Mouse (Mus musculus): ENCODE results near the gene Catsper2. TPM values are rescaled to one million over a fixed set of nuclear protein-coding genes. Genes with fewer than 3 reads are reported as not detected.
A peak's percentile ranks its signal among the peaks of the same experiment; 100 is the strongest.

The Catsper2 gene
- 6.6 and 6.8 TPM in 2 replicates for polyA plus RNA-seq (2012; rRNA removed)

- TF ChIP-seq CTCF (IDR thresholded peaks at IDR 0.05; ENCODE audit: borderline replicate concordance, extremely low read depth, insufficient read depth, insufficient read length) (0 out of 2 replicates have a peak, but pooled peaks have one; percentile 11), POLR2A (IDR thresholded peaks at IDR 0.05; ENCODE audit: borderline replicate concordance, extremely low read depth, insufficient read depth, insufficient read length, poor library complexity, severe bottlenecking) (peak; percentile 95)
- DNase-seq (ENCODE audit: low read depth), result peak; percentile 99
These were observed at the start of gene Catsper2, which contains the start of gene Pdia3 for GRCm38 (mm10) chr2:121413387-121414042. Gene Catsper2 (minus strand): TSS chr2:121413792. Gene Pdia3 (plus strand): TSS chr2:121413775.

GRCm38 (mm10) chr2:121460071-121460470 is 46.5 kb upstream of the Catsper2 start:
- no peak for DNase-seq (ENCODE audit: low read depth)
- TF ChIP-seq CTCF (IDR thresholded peaks at IDR 0.05; ENCODE audit: borderline replicate concordance, extremely low read depth, insufficient read depth, insufficient read length) (no peak), POLR2A (IDR thresholded peaks at IDR 0.05; ENCODE audit: borderline replicate concordance, extremely low read depth, insufficient read depth, insufficient read length, poor library complexity, severe bottlenecking) (no peak)

GRCm38 (mm10) chr2:121456692-121457642 is 43.4 kb upstream of the Catsper2 start, which contains the start of gene Serinc4:
Gene Serinc4 (minus strand): TSS chr2:121456781.
- DNase-seq (ENCODE audit: low read depth), result peak; percentile 96

GRCm38 (mm10) chr2:121455534-121455933 is 41.9 kb upstream of the Catsper2 start:
- DNase-seq (ENCODE audit: low read depth), result no peak
- no peak for TF ChIP-seq POLR2A (IDR thresholded peaks at IDR 0.05; ENCODE audit: borderline replicate concordance, extremely low read depth, insufficient read depth, insufficient read length, poor library complexity, severe bottlenecking)
- TF ChIP-seq CTCF (IDR thresholded peaks at IDR 0.05; ENCODE audit: borderline replicate concordance, extremely low read depth, insufficient read depth, insufficient read length), result no peak

More at GRCm38 (mm10) chr2:121456692-121457642, 43.4 kb upstream of the Catsper2 start, which contains the start of gene Serinc4:
- no peak for TF ChIP-seq CTCF (IDR thresholded peaks at IDR 0.05; ENCODE audit: borderline replicate concordance, extremely low read depth, insufficient read depth, insufficient read length)
- peak; percentile 42; the same call in 1 of the 2 replicates for TF ChIP-seq POLR2A (IDR thresholded peaks at IDR 0.05; ENCODE audit: borderline replicate concordance, extremely low read depth, insufficient read depth, insufficient read length, poor library complexity, severe bottlenecking)

GRCm38 (mm10) chr2:121453917-121454316 is 40.3 kb upstream of the Catsper2 start:
- TF ChIP-seq CTCF (IDR thresholded peaks at IDR 0.05; ENCODE audit: borderline replicate concordance, extremely low read depth, insufficient read depth, insufficient read length) (no peak), POLR2A (IDR thresholded peaks at IDR 0.05; ENCODE audit: borderline replicate concordance, extremely low read depth, insufficient read depth, insufficient read length, poor library complexity, severe bottlenecking) (no peak)
- DNase-seq (ENCODE audit: low read depth), result no peak

GRCm38 (mm10) chr2:121452990-121453389 is 39.4 kb upstream of the Catsper2 start, which contains the start of gene Hypk:
Gene Hypk (plus strand): TSS chr2:121453290.
- TF ChIP-seq POLR2A (IDR thresholded peaks at IDR 0.05; ENCODE audit: borderline replicate concordance, extremely low read depth, insufficient read depth, insufficient read length, poor library complexity, severe bottlenecking), result no peak
- TF ChIP-seq CTCF (IDR thresholded peaks at IDR 0.05; ENCODE audit: borderline replicate concordance, extremely low read depth, insufficient read depth, insufficient read length), result no peak
- DNase-seq (ENCODE audit: low read depth), result no peak

GRCm38 (mm10) chr2:121452361-121452760 is 38.8 kb upstream of the Catsper2 start:
- TF ChIP-seq POLR2A (IDR thresholded peaks at IDR 0.05; ENCODE audit: borderline replicate concordance, extremely low read depth, insufficient read depth, insufficient read length, poor library complexity, severe bottlenecking) (no peak), CTCF (IDR thresholded peaks at IDR 0.05; ENCODE audit: borderline replicate concordance, extremely low read depth, insufficient read depth, insufficient read length) (no peak)
- no peak for DNase-seq (ENCODE audit: low read depth)

- TF ChIP-seq CTCF (IDR thresholded peaks at IDR 0.05; ENCODE audit: borderline replicate concordance, extremely low read depth, insufficient read depth, insufficient read length) (no peak), POLR2A (IDR thresholded peaks at IDR 0.05; ENCODE audit: borderline replicate concordance, extremely low read depth, insufficient read depth, insufficient read length, poor library complexity, severe bottlenecking) (no peak)
- DNase-seq (ENCODE audit: low read depth), result peak; percentile 4
These were observed 36.5 kb upstream of the Catsper2 start for GRCm38 (mm10) chr2:121450093-121450492.

GRCm38 (mm10) chr2:121449545-121450011 is 36.0 kb upstream of the Catsper2 start:
- DNase-seq (ENCODE audit: low read depth), result no peak
- TF ChIP-seq POLR2A (IDR thresholded peaks at IDR 0.05; ENCODE audit: borderline replicate concordance, extremely low read depth, insufficient read depth, insufficient read length, poor library complexity, severe bottlenecking) (no peak), CTCF (IDR thresholded peaks at IDR 0.05; ENCODE audit: borderline replicate concordance, extremely low read depth, insufficient read depth, insufficient read length) (no peak)

GRCm38 (mm10) chr2:121448739-121449535 is 35.3 kb upstream of the Catsper2 start, which contains the start of gene Serf2:
Gene Serf2 (plus strand): TSS chr2:121449195.
- TF ChIP-seq POLR2A (IDR thresholded peaks at IDR 0.05; ENCODE audit: borderline replicate concordance, extremely low read depth, insufficient read depth, insufficient read length, poor library complexity, severe bottlenecking) (peak; percentile 87), CTCF (IDR thresholded peaks at IDR 0.05; ENCODE audit: borderline replicate concordance, extremely low read depth, insufficient read depth, insufficient read length) (no peak)

More at GRCm38 (mm10) chr2:121448739-121449535, 35.3 kb upstream of the Catsper2 start, which contains the start of gene Serf2:
- peak; percentile 100 for DNase-seq (ENCODE audit: low read depth)
